In genomic region chr2:130178706-130179506, GRCm38 (mm10) we compare ENCODE assay signal across 8 mouse cellular contexts. TPM values are rescaled to one million over a fixed set of nuclear protein-coding genes. Genes with fewer than 3 reads are reported as not detected.
DNase-seq lines count a peak whose midpoint lies in the region; ATAC-seq and TF ChIP-seq lines count a peak whose summit lies in the region.

Gene Snrpb (minus strand): TSS chr2:130179403.

- WGBS in heart, embryonic 11.5 days (ENCODE audit: insufficient replicate concordance) = under 1% methylated on average over 81 of the region's 81 CpGs
- WGBS in kidney, embryonic 16.5 days = 0% methylated on average over 81 of the region's 81 CpGs
- 1% methylated on average over 81 of the region's 81 CpGs for WGBS in liver, adult 2 months

- no peaks in the 10 kb centered on the region for H3K9me3 ChIP-seq in heart, embryonic 11.5 days (replicated peaks; ENCODE audit: control insufficient read depth, low read length)
- H3K9me3 ChIP-seq in kidney, embryonic 16.5 days (ENCODE audit: low read length) = no peaks in the 10 kb centered on the region

- peak within 1 kb of the TSS; percentile 99 for H3K9ac ChIP-seq in heart, embryonic 11.5 days (ENCODE audit: low read depth, low read length)
- peak within 1 kb of the TSS; percentile 100 for H3K9ac ChIP-seq in kidney, embryonic 16.5 days (replicated peaks; ENCODE audit: low read length)
- peak within 1 kb of the TSS; percentile 92 for H3K9ac ChIP-seq in liver, adult 2 months (ENCODE audit: low read depth, low read length)

- peak within 1 kb of the TSS; percentile 94 for H3K27ac ChIP-seq in heart, embryonic 11.5 days (ENCODE audit: low read depth, low read length)
- H3K27ac ChIP-seq in kidney, embryonic 16.5 days (ENCODE audit: low read length) = peak within 1 kb of the TSS; percentile 97
- peak within 1 kb of the TSS; percentile 73 for H3K27ac ChIP-seq in liver, adult 2 months (replicated peaks; ENCODE audit: insufficient read depth, low read depth, low read length)

- ATAC-seq in erythroblast, adult 5-6 weeks (replicated peaks; ENCODE audit: low FRiP score, poor library complexity, severe bottlenecking) = peak; percentile 96
- ATAC-seq in heart, embryonic 11.5 days (replicated peaks; ENCODE audit: insufficient number of reproducible peaks, low FRiP score, low TSS enrichment) = peak; percentile 80
- peak; percentile 88 for ATAC-seq in kidney, embryonic 16.5 days (ENCODE audit: low FRiP score, low TSS enrichment)

- DNase-seq in B cell, adult 2 months = peak; percentile 88 to 89
- DNase-seq in brain, adult 2 months (ENCODE audit: low read depth, low spot score) = peak; percentile 97
- peak; percentile 78 for DNase-seq in liver, adult 2 months (ENCODE audit: extremely low read depth, low read depth, low spot score)
- DNase-seq in splenic B cell, adult 2 months (ENCODE audit: low read depth, low spot score) = peak; percentile 92

- peaks cover 11% of the 10 kb centered on the region for H3K36me3 ChIP-seq in heart, embryonic 11.5 days (ENCODE audit: control insufficient read depth, insufficient read depth, low read length)
- H3K36me3 ChIP-seq in kidney, embryonic 16.5 days (ENCODE audit: insufficient read depth, low read length) = peaks cover 24% of the 10 kb centered on the region
- H3K36me3 ChIP-seq in liver, adult 2 months (ENCODE audit: control insufficient read depth, insufficient read depth, low read length) = peaks cover 21% of the 10 kb centered on the region
- H3K36me3 ChIP-seq in myocyte (ENCODE audit: control insufficient read depth, insufficient read depth) = peaks cover 19% of the 10 kb centered on the region
- peaks cover 7% of the 10 kb centered on the region; the same call in 1 of the 2 replicates for H3K36me3 ChIP-seq in splenic B cell, adult 2 months (ENCODE audit: control insufficient read depth, insufficient read depth, low read length, poor library complexity, severe bottlenecking)

- H3K4me2 ChIP-seq in heart, embryonic 11.5 days = peak within 1 kb of the TSS; percentile 83
- peak within 1 kb of the TSS; percentile 83 for H3K4me2 ChIP-seq in kidney, embryonic 16.5 days (replicated peaks; ENCODE audit: low read depth, low read length)
- peak within 1 kb of the TSS; percentile 90 for H3K4me2 ChIP-seq in myocyte (ENCODE audit: low read depth)

- no peaks in the 10 kb centered on the region for H3K27me3 ChIP-seq in heart, embryonic 11.5 days (ENCODE audit: control insufficient read depth, insufficient read depth, low read length)
- H3K27me3 ChIP-seq in kidney, embryonic 16.5 days (ENCODE audit: insufficient read depth, low read length) = no peaks in the 10 kb centered on the region
- no peaks in the 10 kb centered on the region for H3K27me3 ChIP-seq in liver, adult 2 months (ENCODE audit: control insufficient read depth, insufficient read depth, low read length)
- H3K27me3 ChIP-seq in myocyte (ENCODE audit: control insufficient read depth, insufficient read depth, insufficient read length) = no peaks in the 10 kb centered on the region
- H3K27me3 ChIP-seq in splenic B cell, adult 2 months (ENCODE audit: control insufficient read depth, insufficient read depth, low read length, poor library complexity, severe bottlenecking) = no peaks in the 10 kb centered on the region

- peak within 1 kb of the TSS; percentile 77 for H3K4me3 ChIP-seq in heart, embryonic 11.5 days (ENCODE audit: low read depth, low read length)
- peak within 1 kb of the TSS; percentile 87 for H3K4me3 ChIP-seq in kidney, embryonic 16.5 days (ENCODE audit: low read length)
- peak within 1 kb of the TSS; percentile 87 for H3K4me3 ChIP-seq in liver, adult 2 months (ENCODE audit: insufficient read depth, low read depth, low read length)
- H3K4me3 ChIP-seq in myocyte = peak within 1 kb of the TSS; percentile 70

- H3K79me2 ChIP-seq in liver, adult 2 months (ENCODE audit: control insufficient read depth, insufficient read depth, low read length) = peaks cover 8% of the 10 kb centered on the region; the same call in 1 of the 2 replicates
- H3K79me2 ChIP-seq in myocyte (ENCODE audit: control insufficient read depth, insufficient read depth) = peaks cover 43% of the 10 kb centered on the region

- TF ChIP-seq POLR2A in liver, adult 2 months (IDR thresholded peaks at IDR 0.05; ENCODE audit: extremely low read depth, insufficient read depth, low read length) = peak; percentile 77; the same call in 1 of the 2 replicates
- TF ChIP-seq POLR2A in myocyte (IDR thresholded peaks at IDR 0.05; ENCODE audit: insufficient read length, low read depth) = peak; percentile 88

- peak within 1 kb of the TSS; percentile 82 for H3ac ChIP-seq in myocyte (ENCODE audit: control insufficient read depth, insufficient read length)

- no peak for TF ChIP-seq CTCF in liver, adult 2 months (IDR thresholded peaks at IDR 0.05; ENCODE audit: low read depth, low read length)

- H3K4me1 ChIP-seq in heart, embryonic 11.5 days (ENCODE audit: control insufficient read depth, insufficient read depth, low read length) = peaks cover 13% of the 10 kb centered on the region
- H3K4me1 ChIP-seq in kidney, embryonic 16.5 days (ENCODE audit: insufficient read depth, low read length) = peaks cover 19% of the 10 kb centered on the region
- H3K4me1 ChIP-seq in liver, adult 2 months (ENCODE audit: control insufficient read depth, insufficient read depth, low read length) = peaks cover 5% of the 10 kb centered on the region

TF ChIP-seq in myocyte, 11 proteins besides CTCF, POLR2A, EP300 and RAD21:
- TF ChIP-seq MYOD1 (IDR thresholded peaks at IDR 0.05; ENCODE audit: control insufficient read depth in 1 of 3, insufficient read length in 2 of 3, low read depth in 2 of 3) (peak in 1 of 3 experiments; percentile 6), USF1 (IDR thresholded peaks at IDR 0.05; ENCODE audit: low read depth) (peak; percentile 87), MYOG (IDR thresholded peaks at IDR 0.05; ENCODE audit: control insufficient read depth in 1 of 3, insufficient read depth in 1 of 3, insufficient read length in 2 of 3, low read depth in 2 of 3) (no peak), POLR2AphosphoS2 (IDR thresholded peaks at IDR 0.05; ENCODE audit: insufficient read length, low read depth) (peak; percentile 64), E2F4 (IDR thresholded peaks at IDR 0.05; ENCODE audit: insufficient read depth) (peak; percentile 43)

RNA-seq across cellular contexts. Expression of gene Snrpb, which starts in this region (rescaled TPM):
- total RNA-seq in erythroblast, adult 5-6 weeks (2015; ENCODE audit: low replicate concordance) = 52.0 and 67.6 TPM in 2 replicates
- 39.7 and 46.3 TPM in 2 replicates for total RNA-seq in erythroblast, adult 5-6 weeks (2017; ENCODE audit: low replicate concordance)
- polyA plus RNA-seq in heart, embryonic 11.5 days (2014; fragmentation: Nextera tagmentation; extraction: Ambion mirVana) = 455 and 479 TPM in 2 replicates
- polyA plus RNA-seq in kidney, embryonic 16.5 days (2015; fragmentation: Nextera tagmentation; extraction: Ambion mirVana) = 687 and 730 TPM in 2 replicates
- total RNA-seq in liver, adult 2 months (2014; rRNA removed) = 53.6 and 72.0 TPM in 2 replicates
- 143 and 209 TPM in 2 replicates for polyA plus RNA-seq in liver, adult 2 months (2012; rRNA removed)
- polyA plus RNA-seq in myocyte (2012; fragmentation: generic; extraction: Trizol) = 526 TPM

Comparison
In these comparisons a context has a peak if more than half of its experiments do, and no peak if none do; other contexts are left out.
1. Peak in every context shown above with its lines: DNase-seq, ATAC-seq, H3K4me3 ChIP-seq and H3K27ac ChIP-seq.